Mouse (Mus musculus): ENCODE measurements around the gene Insc.
A peak's percentile ranks its signal among the peaks of the same experiment; 100 is the strongest.

The Insc gene

DNA sequence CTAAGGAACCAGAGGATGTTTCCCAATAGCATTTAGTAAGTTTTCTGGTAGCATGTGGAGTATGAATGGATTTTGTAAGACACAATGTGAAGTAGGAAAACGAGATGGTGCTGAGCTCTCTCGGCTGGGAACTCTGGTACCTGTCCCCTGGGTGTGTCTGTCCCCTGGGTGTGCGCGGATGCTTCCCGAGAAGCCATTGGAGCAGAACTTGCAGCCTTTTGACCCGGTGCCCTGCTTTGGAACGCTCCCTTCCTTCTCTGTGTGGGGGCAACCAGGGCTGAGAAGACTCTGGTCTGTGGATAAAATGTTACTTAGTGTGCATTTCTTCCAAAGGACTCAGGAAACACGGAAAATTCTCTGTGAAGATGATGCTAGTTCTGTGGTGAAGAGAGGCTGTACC is 75.3 kb downstream of the Insc start:
- ATAC-seq (ENCODE audit: insufficient number of reproducible peaks, low FRiP score, low TSS enrichment): no peak

DNA sequence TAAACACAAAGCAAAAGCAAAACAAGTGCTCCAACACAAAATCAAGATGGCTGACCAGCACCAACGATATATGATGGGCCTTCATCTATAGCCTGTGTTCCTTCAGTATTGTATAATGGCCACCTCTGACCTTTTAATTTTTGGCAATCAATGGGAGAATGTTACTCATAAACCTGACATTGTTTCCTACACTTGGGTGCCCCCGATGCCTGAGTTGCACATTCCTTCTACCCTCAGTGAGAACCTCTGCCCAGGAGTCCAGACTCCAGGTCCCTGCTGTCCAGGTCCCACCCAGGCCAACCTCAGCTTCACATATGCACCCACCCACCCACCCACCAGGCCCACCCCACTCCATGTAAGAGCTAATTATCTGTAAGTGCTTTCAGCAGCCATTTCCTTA is 79.2 kb downstream of the Insc start:
- no peak for ATAC-seq (ENCODE audit: insufficient number of reproducible peaks, low FRiP score, low TSS enrichment)

DNA sequence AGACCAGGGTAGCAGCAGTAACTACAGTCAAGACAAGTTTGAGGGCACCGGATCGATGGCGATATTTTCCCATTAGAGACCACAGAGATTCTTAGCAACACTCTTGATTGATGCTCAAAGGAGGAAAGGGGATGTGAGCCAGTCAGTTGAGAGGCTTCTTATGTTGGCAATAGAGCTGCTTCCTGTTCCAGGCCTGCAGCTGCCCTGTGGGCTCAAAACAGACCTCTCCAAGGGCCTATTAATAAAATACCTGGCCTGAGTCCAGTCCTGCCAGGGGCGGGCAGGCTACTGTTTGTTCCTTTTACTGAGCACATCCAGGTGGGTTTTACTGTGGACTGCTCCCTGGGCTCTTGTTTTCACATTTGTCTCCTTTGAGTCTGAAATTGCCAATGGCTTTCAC is 83.9 kb downstream of the Insc start:
- no peak for ATAC-seq (ENCODE audit: insufficient number of reproducible peaks, low FRiP score, low TSS enrichment)

DNA sequence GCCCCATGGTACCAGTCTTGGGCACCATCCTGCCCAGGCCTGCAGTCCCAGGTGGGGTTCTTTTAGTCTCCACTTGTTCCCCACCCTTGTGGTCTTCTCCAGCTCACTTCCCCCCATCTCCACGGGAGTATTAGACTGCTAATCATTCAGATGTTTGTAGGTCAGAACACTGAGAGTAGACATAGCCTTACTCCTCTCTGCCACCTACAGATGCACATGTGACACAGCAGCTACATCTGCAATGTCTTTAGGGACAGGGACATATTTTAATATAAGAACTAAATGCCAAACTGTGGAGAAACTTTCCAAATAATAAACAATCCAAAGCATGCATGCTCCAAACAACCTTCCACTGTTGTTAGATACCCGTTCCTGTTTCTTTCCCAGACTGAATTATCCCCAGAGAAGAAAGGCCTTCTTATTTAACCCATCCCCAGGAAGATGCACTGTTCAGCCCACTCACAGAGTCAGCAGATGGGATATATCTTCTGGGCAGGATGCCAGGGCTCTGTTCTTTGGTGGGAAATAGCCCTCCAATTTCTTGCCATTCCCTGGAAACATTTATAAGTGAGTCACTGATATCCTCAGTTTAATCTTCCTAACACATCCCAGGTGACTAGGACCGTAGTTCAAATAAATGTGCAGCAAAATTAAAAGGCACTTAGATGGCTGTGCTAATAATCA is 88.9 kb downstream of the Insc start:
- ATAC-seq (ENCODE audit: insufficient number of reproducible peaks, low FRiP score, low TSS enrichment): no peak

DNA sequence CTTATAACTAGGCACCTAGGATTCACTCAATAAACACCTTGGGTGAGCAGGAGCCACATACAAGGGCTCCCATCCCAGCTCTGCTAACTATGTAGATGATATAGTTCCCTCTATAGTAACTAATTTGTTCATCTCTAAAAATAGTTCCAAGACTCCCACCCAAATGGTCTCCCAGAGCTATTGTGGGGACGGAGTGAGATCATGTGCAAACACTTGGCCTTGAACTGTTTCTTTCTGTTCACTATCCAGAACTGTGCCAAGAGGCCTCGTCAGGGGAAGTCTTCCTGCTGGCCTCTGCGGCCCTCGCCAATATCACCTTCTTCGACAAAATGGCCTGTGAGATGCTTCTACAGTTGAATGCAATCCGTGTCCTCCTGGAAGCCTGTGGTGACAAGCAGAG is 91.0 kb downstream of the Insc start:
- ATAC-seq (ENCODE audit: insufficient number of reproducible peaks, low FRiP score, low TSS enrichment): no peak

DNA sequence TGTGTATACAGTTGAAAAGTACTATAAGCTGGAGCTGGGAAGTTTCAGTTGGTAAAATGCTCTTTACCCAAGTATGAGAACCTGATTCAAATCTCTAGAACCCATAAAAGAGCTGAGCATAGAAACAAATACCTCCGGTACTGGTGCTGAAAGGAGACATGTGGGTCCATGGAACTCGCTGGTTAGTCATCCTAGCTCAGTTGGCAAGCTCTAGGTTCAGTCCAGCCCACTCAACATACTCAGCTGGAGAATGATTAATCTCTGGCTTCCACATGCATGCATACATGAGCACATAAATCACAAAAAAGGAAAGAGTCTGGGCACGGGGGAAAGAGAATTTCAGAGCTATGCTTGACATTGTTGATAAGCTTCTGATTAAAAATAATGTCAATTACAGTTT is 93.8 kb downstream of the Insc start:
- ATAC-seq (ENCODE audit: insufficient number of reproducible peaks, low FRiP score, low TSS enrichment): no peak

DNA sequence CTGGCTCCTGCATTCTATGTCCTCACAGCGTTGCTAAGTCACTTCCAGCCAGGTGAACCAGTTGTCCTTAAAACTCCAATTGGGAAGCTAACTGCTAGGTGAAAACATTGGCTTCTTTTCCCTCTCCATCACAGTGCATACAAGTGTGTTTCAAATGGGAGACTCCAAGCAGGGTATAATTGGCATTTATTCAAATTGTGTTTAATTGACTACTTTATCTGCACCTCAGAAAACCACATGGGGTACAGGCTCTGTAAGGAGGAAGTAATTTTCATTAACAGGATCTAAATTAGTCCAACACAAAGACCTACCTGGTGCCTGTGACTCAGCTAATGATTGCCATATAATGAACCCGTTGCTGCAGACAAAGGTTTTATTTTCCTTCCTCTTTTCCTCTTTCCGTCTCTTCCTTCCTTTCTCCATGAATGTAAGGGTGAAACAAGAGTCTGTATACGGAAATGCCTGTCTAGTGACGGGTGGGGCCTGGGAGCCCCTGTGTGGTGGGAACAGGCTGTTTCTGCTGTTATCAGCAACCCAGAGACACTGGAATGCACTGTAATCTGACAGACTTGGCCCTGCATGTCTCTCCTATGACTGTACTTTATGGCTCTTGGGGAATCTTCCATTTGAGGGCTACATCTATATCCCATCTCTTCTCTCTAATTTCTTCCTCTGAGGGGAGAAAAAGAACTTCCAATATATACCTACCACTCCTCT is 96.7 kb downstream of the Insc start:
- ATAC-seq (ENCODE audit: insufficient number of reproducible peaks, low FRiP score, low TSS enrichment): no peak

DNA sequence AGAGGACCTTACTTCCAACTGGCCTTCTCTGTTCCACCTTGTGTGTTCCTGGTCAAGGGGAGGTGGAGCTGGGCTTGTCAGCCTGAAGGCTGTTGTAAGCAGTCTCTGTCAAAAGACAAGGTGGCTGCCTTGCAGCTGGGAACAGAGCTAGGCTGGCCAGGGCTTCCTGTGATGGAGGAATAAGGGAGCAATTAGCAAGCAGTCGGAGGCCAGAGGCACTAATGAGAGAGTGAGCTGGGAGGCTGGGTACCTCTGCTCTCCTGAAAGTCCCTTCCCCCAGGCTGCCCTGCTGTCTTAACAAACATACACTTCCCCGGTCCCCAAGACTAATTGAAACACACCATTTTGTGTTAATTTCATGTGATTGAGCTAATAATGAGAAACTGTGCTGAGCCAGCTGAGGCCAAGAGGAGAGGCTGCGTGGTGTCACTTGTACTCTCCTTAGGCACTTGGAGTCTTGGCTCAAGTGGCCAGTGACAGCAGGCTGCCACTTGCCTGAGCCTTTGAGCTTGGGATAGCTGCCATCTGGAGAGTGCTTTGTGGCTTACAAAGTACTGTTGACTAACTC is 99.2 kb downstream of the Insc start:
- ATAC-seq (ENCODE audit: insufficient number of reproducible peaks, low FRiP score, low TSS enrichment): peak; percentile 72

DNA sequence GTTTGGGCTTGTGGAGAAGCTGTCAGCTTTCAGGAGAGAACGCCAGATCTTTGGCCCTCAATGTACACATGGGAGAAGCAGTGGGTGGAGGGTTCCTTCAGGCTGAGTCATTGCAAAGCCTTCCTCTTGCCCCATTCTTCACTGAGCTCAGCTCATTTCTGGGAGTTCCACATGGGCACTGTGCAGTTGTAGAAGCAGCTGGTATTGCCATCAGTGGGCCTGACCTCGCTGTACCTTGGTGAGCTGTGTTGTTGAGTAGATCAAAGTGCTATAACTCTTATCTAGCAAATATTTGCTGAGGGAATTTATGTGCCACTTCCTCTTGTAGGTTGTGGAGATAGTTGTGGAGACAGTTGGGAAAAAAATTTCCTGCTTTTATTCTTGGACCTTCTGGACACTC is 103.7 kb downstream of the Insc start:
- no peak for ATAC-seq (ENCODE audit: insufficient number of reproducible peaks, low FRiP score, low TSS enrichment)

DNA sequence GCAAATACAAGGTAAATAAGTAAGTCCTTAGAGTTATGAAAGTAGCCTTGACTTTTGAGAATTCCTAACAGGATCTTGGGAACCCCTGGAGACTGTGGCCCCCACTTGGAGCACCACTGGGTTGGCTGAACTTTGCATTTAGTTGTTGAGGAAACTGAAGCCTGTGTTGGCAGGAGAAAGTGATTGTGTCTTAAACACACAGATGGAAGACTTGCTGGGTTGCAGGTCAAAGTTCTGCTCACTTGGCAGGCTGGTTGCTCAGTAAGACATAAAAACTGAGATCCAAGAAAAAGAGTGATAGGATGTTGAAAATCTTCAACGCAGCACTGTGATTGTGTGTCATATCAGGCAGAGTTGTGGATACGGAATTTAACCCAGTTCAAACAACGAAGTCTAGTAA is 108.9 kb downstream of the Insc start:
- no peak for ATAC-seq (ENCODE audit: insufficient number of reproducible peaks, low FRiP score, low TSS enrichment)

DNA sequence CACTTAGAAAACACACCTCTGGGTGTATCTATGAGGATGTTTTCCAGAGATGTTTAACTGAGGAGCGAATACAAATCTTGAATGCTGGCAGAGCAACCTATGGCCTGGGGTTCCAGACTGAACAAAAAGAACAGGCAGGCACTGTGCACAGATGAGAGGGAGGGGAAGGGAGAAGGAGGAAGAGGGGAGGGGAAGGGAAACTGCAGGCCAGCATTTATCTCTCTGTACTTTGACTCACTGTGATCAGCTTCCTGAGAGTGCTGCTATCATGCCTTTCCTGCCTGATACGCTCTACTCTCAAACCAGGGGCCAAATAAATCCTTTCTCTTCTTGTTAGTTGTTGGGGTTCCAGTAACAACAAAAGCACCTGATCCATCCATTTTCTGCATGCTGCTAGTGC is 110.7 kb downstream of the Insc start:
- no peak for ATAC-seq (ENCODE audit: insufficient number of reproducible peaks, low FRiP score, low TSS enrichment)

DNA sequence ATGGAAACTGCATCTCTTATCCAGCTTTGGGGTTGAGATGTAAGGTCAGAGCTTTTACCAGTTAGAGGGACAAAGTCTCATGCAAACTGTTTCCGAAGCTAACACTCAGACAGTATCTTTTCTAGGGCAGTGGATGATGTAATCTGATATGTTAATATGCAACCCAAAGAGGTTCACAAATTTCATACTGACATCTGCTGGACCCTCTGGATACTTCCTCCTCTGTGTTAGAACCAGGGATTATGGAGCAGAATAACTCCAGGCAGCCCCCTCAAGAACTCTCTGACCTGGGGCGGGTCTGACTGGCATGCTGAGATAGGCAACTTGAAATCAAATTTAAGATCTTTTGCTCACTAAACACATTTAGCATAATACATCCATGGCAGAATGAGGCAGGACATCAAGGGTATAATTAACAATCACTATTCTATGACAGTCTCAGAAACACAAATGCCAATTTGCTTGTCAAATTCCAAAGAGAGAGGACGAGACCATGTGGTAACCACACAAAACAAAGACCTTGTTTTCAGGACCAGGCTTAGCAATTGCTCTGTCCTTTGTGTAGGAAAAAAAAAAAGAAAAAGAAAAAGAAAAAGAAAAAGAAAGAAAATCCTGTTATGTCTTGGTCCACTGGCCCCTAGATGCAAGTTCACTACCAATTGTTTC is 117.5 kb downstream of the Insc start:
- no peak for ATAC-seq (ENCODE audit: insufficient number of reproducible peaks, low FRiP score, low TSS enrichment)

DNA sequence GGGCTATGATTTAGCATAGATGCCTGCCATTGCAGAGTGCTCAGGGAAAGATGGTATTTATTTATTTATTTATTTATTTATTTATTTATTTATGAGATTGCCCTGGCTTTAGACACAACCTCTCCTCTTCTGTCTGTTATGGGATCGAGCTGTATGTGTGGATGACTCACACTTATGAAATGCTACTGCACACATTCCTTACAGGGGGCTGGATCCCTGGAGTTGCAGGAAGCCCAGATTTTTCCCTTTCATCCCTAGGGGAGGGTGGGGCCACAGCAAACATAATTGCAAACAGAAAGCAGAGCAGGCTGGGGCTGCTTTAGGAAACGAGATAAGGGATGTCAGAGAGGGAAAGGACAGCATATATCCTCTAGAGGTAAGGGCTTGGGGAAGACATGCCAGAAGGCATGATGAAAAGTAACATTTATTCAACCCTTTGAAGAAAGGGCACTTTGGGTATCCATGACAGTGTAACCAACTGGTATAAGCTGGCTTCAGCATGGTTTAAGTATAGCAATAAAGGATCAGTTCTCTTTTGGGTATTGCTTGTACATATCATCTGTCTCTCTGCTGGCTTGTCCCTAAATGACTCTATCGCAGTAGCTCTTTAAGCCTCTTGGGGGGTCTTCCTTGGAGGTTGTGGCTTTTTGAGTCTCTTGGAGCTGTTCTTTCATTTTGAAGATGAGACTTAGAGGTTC is 130.0 kb downstream of the Insc start:
- ATAC-seq (ENCODE audit: insufficient number of reproducible peaks, low FRiP score, low TSS enrichment): no peak

DNA sequence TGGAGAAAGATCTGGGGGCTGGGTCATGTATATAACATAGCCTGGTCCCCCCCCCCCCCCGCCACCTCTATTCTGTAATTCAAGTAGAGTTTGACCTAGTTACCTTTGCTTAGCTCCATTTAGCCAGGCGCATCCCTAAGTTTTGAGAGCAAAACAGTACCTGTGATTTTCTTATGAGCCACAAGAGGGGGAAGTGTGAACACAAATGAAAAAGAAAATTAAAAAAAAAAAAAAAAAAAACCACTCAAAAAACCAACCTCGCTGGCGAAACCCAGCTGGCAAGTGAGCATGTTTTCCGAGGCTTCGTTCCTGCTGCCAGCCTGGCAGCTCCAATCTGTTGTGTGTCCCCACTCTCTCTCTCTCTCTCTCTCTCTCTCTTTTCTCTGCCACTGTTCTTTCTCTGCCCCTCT is 130.5 kb downstream of the Insc start:
- no peak for ATAC-seq (ENCODE audit: insufficient number of reproducible peaks, low FRiP score, low TSS enrichment)

DNA sequence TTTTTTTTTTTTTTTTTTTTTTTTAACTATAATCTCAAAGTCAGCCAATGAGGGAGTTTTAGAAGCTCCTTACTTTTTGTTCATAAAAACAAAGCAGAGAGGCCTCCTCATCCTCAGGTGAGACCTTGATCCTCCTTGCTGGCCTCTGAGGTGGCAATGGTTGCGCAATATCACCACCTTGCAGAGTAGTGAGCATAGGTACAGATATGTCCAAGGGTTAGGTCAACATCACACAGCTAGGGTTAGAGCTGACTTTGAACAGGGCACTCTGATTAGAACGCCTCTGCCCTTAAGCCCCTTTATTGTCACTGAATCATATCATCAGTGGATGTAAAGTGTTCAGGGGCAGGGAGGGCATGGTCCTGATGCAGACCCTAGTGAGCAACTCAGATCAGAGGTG is 131.1 kb downstream of the Insc start:
- no peak for ATAC-seq (ENCODE audit: insufficient number of reproducible peaks, low FRiP score, low TSS enrichment)

DNA sequence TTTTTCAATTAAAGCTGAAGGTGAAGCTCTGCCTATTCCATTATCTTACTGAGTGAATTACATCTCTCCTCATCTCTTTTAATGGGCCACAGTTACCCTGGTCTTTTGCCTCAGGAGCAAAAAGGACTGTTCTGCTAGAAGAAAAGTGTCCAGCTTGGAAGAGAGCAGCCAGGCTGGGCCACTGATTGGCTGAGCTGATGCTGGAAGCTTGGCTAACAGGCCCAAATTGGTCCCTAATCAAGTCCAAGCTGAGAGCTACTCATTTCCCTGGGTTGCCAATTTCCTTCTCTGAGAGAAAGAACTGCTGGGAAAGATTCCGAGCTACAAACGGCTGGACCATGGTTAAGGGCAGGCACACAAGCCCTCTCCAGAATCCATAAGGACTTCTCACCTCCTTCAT is 140.1 kb downstream of the Insc start:
- ATAC-seq (ENCODE audit: insufficient number of reproducible peaks, low FRiP score, low TSS enrichment): no peak

DNA sequence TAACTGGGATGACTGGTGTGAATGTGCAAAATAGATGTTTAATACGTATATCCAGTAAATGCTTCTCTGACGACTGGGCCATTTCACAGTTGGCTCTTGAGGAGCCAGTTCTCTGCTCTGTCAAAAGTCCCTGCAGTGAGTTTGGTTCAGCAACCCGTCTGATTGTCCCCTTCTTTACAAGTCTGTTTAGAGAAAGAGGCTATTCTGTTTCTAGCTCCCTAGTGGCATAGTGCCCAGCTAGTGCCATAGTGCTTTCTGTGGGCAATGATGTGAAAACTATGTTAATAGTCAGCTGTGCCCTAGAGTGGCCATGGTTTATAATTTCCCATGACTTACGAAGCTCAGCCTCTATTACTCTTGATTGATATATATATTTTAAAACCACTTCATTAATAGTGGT is 143.4 kb downstream of the Insc start:
- ATAC-seq (ENCODE audit: insufficient number of reproducible peaks, low FRiP score, low TSS enrichment): no peak

DNA sequence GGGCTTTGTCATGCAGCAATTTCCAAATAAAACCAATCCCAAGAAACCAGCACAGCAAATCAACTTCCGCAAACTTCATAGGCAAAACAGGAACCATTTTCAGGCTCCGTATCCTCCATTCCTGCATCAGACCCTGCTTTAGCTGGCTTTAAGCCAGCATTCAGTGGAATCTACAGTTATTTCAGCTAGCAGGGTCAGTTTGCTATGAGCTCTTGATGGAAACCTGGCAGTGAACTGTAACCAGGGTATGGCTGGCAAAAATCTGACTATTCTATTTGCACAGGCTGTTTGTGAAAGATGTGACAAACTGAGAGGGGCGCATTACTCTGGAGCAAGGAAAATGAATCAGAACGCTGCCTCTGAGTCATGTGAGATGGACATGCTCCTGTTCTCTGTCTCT is 146.7 kb downstream of the Insc start:
- no peak for ATAC-seq (ENCODE audit: insufficient number of reproducible peaks, low FRiP score, low TSS enrichment)

DNA sequence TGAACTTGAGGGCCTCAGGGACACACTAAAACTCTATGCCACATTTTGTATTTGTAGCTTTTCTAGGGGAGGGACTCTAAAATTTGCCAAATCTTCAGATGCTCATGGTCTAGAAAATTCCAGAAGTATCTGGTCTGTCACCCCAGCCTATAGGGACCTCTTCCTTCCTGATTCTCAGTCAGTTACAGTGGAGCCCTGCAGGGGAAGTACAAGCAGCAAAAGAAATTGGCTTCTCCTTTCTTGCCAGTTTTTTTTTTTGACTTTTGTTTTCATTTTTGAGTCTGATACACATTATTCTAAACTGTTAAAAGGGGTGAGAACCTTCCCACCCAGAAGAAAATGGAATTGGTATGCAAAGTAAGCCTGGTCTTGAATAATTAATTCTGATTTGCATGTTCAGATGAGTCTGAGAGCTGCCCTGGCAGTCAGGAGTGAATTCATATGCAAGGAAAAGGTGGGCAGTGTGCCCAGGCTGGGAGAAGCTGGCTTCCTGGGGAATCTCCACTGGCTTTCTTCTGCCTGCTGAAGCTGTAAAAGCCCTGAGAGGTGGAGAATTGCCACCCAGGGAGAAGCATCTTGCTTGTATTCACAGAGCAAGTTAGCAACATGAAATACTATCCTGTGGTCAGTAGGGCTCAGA is 149.2 kb downstream of the Insc start:
- ATAC-seq (ENCODE audit: insufficient number of reproducible peaks, low FRiP score, low TSS enrichment): no peak

DNA sequence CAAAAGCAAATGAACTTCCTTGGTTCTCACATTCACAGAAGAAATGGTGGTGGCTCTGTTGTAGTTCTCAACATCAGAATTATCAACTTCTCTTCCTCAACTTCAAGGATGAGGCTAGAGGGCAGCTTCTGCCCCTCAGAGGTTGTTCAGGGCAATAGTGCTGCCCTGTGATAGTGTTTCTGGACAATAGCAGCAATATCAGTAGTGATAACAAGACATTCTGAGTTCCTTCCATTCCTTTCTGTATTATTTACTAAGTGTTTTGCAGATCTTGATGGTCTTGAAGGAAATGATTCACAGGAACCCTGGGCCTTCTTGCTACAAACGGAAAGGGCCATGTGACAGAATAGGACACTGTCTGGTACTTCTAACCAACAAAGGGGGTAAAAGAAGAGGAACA is 150.4 kb downstream of the Insc start:
- ATAC-seq (ENCODE audit: insufficient number of reproducible peaks, low FRiP score, low TSS enrichment): no peak
